Mouse (Mus musculus) skeletal muscle tissue, postnatal 0 days (tissue): ENCODE data around the gene Sigmar1. TPM values are rescaled to one million over a fixed set of nuclear protein-coding genes. Genes with fewer than 3 reads are reported as not detected.

ENCODE experiments used
- polyA plus RNA-seq: library from polyadenylated mRNA; unstranded; fragments of >200 nt; fragmentation: Nextera tagmentation; extraction: Ambion mirVana; gene quantifications from 2 replicates; pipeline ENCODE4 v1.2.1, GENCODE M21; 2015

The Sigmar1 gene
- polyA plus RNA-seq, result 26.1 and 37.6 TPM in 2 replicates

DNA sequence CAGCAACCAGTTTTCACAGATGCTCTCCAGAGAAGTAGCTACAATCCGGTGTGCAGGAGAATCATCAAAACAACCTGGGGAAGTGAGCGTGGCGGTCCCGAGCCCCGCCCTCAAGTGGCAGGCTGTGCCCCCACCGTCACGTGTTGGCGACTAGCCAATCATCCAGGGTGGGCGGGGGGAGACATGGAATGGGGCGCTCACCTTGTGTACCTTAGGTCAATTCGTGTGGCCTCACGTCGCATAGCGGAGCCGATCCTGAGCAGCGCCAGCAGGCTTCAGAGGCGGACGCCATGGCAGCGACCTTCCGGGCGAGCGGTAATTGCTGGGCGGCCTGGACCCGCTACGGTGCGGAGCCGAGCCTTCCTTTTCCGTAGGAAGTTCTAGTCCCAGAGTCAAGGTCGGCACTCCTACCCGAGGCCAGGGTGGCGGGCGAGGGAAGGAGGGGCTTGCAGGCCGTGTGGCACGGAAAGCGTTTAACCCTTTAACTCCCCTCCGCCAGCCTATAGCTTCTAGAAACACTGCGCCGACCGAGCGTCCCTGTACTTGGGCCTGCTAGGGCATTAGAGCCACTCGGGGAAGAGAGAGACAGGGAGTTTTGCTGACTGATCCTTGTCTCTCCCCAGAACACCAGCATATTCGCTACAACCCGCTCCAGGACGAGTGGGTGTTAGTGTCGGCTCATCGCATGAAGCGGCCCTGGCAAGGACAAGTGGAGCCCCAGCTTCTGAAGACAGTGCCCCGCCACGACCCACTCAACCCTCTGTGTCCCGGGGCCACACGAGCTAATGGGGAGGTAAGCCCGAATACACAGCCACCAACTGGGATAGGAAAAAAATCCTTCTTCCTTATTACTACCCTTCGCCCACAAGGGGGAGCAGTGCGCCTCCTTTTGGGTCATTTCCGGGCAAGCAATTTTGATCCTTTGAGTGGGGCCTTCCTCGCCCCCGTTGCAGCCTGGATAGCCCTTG is at the start of gene Sigmar1:
Gene Sigmar1 (minus strand): TSS at position 820 of the 968 bp plus-strand sequence.

DNA sequence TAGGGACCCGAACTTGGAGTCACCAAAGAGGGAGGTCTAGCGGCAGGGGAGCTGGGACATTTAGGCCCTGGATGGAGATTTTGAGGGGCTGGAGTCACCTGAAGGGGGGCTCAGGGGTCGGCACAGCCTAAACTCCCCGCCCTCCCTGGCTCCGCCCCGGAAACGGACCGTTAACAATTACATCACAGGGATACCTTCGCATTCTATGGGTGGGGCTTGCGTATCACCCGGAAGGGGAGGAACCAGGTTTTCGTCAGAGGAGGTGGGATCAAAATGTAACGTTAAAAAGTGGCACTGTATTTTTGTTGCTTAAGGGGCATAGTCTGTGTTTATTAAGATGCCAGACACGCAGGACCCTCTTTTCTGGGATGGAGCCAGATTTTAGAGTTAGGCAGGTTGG is 18.0 kb upstream of the Sigmar1 start, which contains the start of gene Ccl27a:
Gene Ccl27a (minus strand): TSS at position 246 of the 400 bp plus-strand sequence.

DNA sequence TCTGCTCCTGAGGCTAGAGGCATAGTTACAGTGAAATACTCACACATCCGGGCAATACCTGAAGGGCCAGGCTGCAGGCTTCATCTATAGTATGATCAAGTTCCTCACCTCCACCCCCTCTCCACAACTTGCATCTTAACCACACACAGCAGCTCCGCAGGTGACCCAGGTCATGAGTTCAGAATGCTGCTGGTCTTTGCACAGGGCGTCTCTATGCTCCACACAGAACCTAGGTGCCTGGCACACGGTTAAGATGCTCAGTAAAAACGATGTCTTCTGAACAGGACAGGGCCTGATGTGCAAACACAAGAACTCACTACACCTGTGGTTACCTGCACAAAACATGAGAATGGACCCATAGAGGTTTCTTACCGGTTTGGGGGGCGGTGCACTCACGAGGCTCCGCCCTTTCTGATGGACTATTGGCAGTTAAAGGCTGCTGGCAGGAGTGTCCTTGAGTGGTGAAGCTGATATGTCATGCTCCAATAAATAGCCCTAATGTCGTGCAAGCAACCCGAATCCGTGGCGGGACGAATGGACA is 1.1 kb downstream of the Sigmar1 start, which contains the start of gene Galt:
Gene Galt (plus strand): TSS at position 432 of the 541 bp plus-strand sequence.

DNA sequence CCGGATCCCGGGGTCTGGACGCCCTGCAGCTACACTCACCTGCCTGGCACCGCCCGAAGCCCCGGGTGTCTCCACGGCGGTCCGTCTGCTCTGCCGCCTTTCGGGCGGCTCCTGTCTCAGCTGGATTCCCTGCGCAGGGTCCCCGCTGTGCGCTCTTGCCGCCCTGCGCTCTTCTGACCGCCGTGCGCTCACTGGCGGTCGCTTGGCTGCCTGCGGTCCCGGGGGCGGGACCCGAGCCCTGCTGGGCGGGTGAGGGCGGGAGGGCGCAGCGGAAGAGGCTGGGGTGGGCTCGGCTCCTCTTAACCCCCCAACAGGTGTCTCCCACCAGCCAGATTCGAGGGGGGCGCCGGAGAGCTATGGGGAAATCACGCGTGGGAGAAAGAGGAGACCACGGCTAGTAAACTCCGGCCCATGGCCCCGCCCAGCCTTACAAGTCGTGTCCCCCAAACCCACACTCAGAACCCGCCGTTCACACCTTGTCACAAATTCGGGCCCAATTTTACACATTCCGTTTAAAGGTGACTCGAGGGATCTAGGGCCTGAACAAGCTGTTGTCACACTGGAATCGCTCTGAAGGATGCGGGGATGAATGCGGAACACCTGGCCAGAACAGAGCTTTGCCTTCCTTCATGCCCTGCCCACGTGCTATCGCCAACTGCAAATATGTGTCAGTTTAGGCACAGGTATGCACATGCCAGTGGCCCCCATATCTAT is 24.7 kb downstream of the Sigmar1 start, which contains the start of gene Arid3c:
Gene Arid3c (minus strand): TSS at position 91 of the 714 bp plus-strand sequence.

DNA sequence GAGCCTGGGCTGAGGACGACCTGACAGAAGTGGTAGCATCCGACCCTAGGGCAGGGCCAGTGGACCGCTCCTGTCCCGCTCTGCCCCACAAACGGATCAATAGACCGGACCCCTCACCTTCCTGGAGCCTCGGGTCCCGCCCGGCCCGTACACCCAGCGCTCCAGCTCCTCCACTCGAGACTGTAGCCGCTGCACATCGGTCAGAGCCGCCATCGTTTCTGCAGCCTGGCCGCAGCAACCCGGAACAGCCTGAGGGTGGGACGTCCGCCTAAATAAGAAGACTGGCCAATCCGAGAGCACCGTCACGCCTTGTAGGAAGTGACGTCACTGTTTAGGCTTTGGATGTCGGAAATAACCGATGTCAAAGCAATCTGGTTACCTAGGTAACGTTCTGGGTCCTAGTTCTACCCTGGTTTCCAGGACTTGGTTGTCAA is 33.0 kb downstream of the Sigmar1 start, which contains the start of gene Dctn3:
Gene Dctn3 (minus strand): TSS at position 253 of the 434 bp plus-strand sequence.

DNA sequence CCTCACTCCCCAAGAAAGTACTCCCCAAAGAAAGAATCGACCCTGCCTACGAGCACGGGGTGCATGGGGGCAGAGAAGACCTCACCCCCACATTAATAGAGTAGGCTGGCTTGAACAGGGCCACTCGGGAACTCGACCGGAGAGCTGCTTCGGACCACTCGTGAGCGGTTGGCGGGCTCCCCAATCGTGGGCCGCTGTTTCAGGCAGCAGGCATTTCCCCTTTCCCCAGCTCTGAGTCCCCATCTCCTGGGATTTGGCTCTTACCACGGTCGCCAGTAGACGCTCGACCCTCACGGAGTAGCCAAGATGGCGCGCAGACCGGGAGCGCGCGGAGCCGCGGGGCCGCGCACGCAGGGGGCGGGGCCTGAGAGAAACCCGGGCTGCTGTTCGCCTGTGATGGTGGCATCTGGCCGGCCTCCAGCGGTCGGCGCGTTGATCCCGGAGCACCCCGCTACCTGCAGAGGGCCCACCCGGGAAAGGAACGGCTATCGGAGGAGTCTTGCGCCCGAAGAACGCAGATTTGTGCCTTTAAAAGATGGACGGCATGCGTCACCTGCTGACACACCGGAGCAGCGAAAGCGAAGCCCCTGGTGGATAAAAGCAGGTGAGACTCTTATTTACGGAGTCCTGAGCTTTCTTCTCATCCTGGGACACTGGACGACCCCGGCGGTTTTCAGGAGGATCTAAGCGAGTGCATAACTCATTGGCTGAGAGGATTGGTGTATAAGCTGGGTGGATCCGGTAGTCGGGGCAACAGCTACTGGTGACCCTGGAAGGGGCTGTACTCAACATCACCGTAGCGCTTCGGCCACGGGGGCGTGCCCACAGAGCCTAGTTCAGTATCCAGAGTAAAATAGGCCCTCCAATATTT is 42.5 kb downstream of the Sigmar1 start, which contains the start of gene Rpp25l:
Gene Rpp25l (minus strand): TSS at position 338 of the 871 bp plus-strand sequence.

DNA sequence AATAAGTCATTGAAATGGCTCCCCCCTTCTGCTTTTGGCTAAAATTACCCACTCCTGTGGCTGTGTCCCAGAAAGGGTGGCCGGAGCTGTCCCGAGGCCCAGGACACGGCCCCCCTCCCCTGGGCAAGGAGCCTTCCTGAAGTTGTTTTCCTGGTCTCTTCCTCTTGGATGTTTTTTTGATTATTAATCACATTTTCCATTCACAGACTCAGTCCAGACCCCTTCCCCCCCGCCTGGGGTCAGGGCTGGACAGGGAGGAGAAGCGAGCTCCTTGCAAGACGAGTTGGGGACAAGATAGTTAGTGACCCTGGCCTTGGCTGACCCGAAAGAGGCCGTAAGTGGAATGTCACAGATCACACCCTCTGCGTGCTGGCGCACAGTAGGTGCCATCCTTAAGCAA is 56.2 kb downstream of the Sigmar1 start, which contains the start of gene Il11ra1:
Gene Il11ra1 (plus strand): TSS at position 207 of the 400 bp plus-strand sequence.

DNA sequence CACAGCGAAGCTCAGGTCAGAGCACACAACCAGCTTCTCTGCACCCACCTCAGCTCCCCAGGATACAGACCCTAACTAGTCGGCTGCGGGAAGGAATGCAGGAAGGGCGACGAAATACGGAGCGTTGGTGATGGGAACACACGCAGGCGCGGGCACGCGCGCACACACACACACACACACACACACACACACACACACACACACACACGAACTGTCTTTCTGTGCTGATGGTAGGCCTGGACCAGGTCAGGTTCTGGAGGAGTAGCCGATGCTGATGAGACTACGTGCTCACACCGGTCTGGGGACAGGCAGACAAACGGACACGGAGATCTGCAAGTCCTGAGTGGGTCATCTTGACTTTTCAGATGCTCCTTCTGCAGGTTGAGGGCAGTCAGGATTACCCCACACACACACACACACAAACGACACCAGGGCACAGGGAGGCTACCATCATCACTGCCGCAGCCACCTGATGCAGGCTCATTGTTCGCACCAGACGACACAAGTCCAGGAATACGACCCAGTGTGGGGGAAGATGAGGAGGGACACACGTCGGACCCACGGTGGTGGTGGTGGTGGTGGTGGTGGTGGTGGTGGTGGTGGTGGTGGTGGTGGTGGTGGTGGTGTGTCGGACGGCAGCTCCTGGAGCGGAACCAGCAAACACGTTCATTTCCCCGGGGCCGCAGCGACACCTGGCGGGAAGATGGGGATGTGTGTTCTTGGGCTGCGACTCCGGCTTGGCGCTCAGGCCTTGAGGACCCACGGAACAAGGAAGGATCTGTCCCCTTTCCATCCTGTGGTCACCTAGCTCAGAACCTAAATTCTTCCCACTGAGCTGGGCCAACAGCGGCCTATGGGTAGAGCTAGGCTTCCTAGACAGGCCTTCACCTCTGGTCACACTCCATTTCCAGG is 58.8 kb downstream of the Sigmar1 start, which contains the start of gene Cntfr:
Gene Cntfr (minus strand): TSS at position 160 of the 912 bp plus-strand sequence.

Other genes with a start within 250 kb of the Sigmar1 start
- 0.22 and 0.44 TPM in 2 replicates for gene 1110017D15Rik, start 238.8 kb downstream of the Sigmar1 start, polyA plus RNA-seq
- gene Fam219a, start 186.6 kb downstream of the Sigmar1 start, polyA plus RNA-seq, result 4.0 and 5.8 TPM in 2 replicates
- gene Dnaic1, start 186.4 kb downstream of the Sigmar1 start, polyA plus RNA-seq, result 11.0 and 17.3 TPM in 2 replicates
- gene Enho, start 115.8 kb downstream of the Sigmar1 start, polyA plus RNA-seq, result 56.7 and 60.0 TPM in 2 replicates
- 5.4 and 5.6 TPM in 2 replicates for gene Cntfr, start 59.1 kb downstream of the Sigmar1 start, polyA plus RNA-seq
- 143 and 149 TPM in 2 replicates for gene Il11ra1, start 56.2 kb downstream of the Sigmar1 start, polyA plus RNA-seq
- gene Rpp25l, start 42.6 kb downstream of the Sigmar1 start, polyA plus RNA-seq, result 49.8 and 50.6 TPM in 2 replicates
- gene Dctn3, start 33.0 kb downstream of the Sigmar1 start, polyA plus RNA-seq, result 93.2 and 97.2 TPM in 2 replicates
- not detected in 2 replicates for gene Arid3c, start 25.0 kb downstream of the Sigmar1 start, polyA plus RNA-seq
- 40.2 and 41.9 TPM in 2 replicates for gene Galt, start 929 bp downstream of the Sigmar1 start, polyA plus RNA-seq
- gene Ccl27a, start 18.1 kb upstream of the Sigmar1 start, polyA plus RNA-seq, result 39.9 and 40.7 TPM in 2 replicates
- gene Gm21541, start 147.5 kb upstream of the Sigmar1 start, polyA plus RNA-seq, result 2.8 TPM in 1 of 2 replicates, not detected in the other
- 1.9 and 2.1 TPM in 2 replicates for gene Gm20878, start 185.4 kb upstream of the Sigmar1 start, polyA plus RNA-seq
- gene Fam205a4, start 209.9 kb upstream of the Sigmar1 start, polyA plus RNA-seq, result 0.13 and 0.19 TPM in 2 replicates